9 mouse cellular contexts compared by ENCODE assay signal in genomic region chr2:33432877-33433276, GRCm38 (mm10). TPM values are rescaled to one million over a fixed set of nuclear protein-coding genes. Genes with fewer than 3 reads are reported as not detected.
A peak's percentile ranks its signal among the peaks of the same experiment; 100 is the strongest.
DNase-seq lines count a peak whose midpoint lies in the region; ATAC-seq and TF ChIP-seq lines count a peak whose summit lies in the region.
"Had no signal": no experiment of that assay in that cellular context is flagged by ENCODE, and none has a peak within 500 bp of the region (broad histone marks: within the 10 kb centered on the region; RNA-seq: fewer than 3 reads in every experiment).

No protein-coding gene starts in this region.

- WGBS in intestine, embryonic 14.5 days: 57% methylated on average over 5 of the region's 5 CpGs
- WGBS in intestine, embryonic 15.5 days: 55% methylated on average over 5 of the region's 5 CpGs
- 59% methylated on average over 5 of the region's 5 CpGs for WGBS in limb, embryonic 10.5 days

- ATAC-seq in intestine, embryonic 14.5 days (replicated peaks; ENCODE audit: low FRiP score, low TSS enrichment, low read depth): no peak
- no peak for ATAC-seq in intestine, embryonic 15.5 days

- no peak overlapping the region for H3K4me2 ChIP-seq in intestine, embryonic 14.5 days (ENCODE audit: low read length)
- no peak overlapping the region for H3K4me2 ChIP-seq in intestine, embryonic 15.5 days (replicated peaks)

- peak; percentile 64 for DNase-seq in intestine, embryonic 14.5 days (ENCODE audit: low spot score)
- peak; percentile 93 for DNase-seq in R1 (ENCODE audit: low read depth, low spot score)
- peak; percentile 80 for DNase-seq in embryo, embryonic 10.5 days (ENCODE audit: low spot score)
- peak; percentile 51 for DNase-seq in limb, embryonic 10.5 days (ENCODE audit: low spot score)
- DNase-seq in skeletal muscle tissue, adult 2 months (ENCODE audit: low read depth, low spot score): peak; percentile 46
- no peak for DNase-seq in neural tube, embryonic 10.5 days (ENCODE audit: extremely low spot score, low spot score)

- no peak overlapping the region for H3ac ChIP-seq in C2C12 (ENCODE audit: control insufficient read depth, insufficient read length, low read depth)

- H3K4me1 ChIP-seq in intestine, embryonic 14.5 days (replicated peaks; ENCODE audit: control insufficient read depth, insufficient read depth, low read length): peaks cover 27% of the 10 kb centered on the region
- H3K4me1 ChIP-seq in intestine, embryonic 15.5 days (replicated peaks): peaks cover 23% of the 10 kb centered on the region
- peaks cover 42% of the 10 kb centered on the region for H3K4me1 ChIP-seq in limb, embryonic 10.5 days

- H3K9ac ChIP-seq in intestine, embryonic 14.5 days (ENCODE audit: low read length): no peak overlapping the region
- no peak overlapping the region for H3K9ac ChIP-seq in intestine, embryonic 15.5 days

- no peak overlapping the region for H3K4me3 ChIP-seq in intestine, embryonic 14.5 days (ENCODE audit: low read depth, low read length)
- H3K4me3 ChIP-seq in intestine, embryonic 15.5 days (replicated peaks): no peak overlapping the region
- no peak overlapping the region for H3K4me3 ChIP-seq in C2C12 (ENCODE audit: insufficient read depth, poor library complexity, severe bottlenecking)
- no peak overlapping the region for H3K4me3 ChIP-seq in limb, embryonic 10.5 days
- H3K4me3 ChIP-seq: megakaryocyte, embryonic 14.5 days had no signal

- H3K36me3 ChIP-seq in intestine, embryonic 14.5 days (ENCODE audit: control insufficient read depth, insufficient read depth, low read length): no peaks in the 10 kb centered on the region
- no peaks in the 10 kb centered on the region for H3K36me3 ChIP-seq in intestine, embryonic 15.5 days
- H3K36me3 ChIP-seq in C2C12 (ENCODE audit: control insufficient read depth, insufficient read depth): no peaks in the 10 kb centered on the region
- H3K36me3 ChIP-seq in limb, embryonic 10.5 days: peaks cover 6% of the 10 kb centered on the region; the same call in 1 of the 2 replicates

- peaks cover 5% of the 10 kb centered on the region for H3K79me3 ChIP-seq in C2C12 (ENCODE audit: low read depth)

- peak; percentile 46 for TF ChIP-seq CTCF in C2C12 (IDR thresholded peaks at IDR 0.05; ENCODE audit: control insufficient read depth, insufficient read depth, insufficient read length)

- H3K27me3 ChIP-seq in intestine, embryonic 14.5 days (replicated peaks; ENCODE audit: control insufficient read depth, insufficient read depth, low read length): no peaks in the 10 kb centered on the region
- no peaks in the 10 kb centered on the region for H3K27me3 ChIP-seq in intestine, embryonic 15.5 days (replicated peaks)
- H3K27me3 ChIP-seq in C2C12 (ENCODE audit: control insufficient read depth, insufficient read depth, insufficient read length): no peaks in the 10 kb centered on the region
- no peaks in the 10 kb centered on the region for H3K27me3 ChIP-seq in limb, embryonic 10.5 days (ENCODE audit: low read depth, poor library complexity, severe bottlenecking)

- H3K27ac ChIP-seq in intestine, embryonic 14.5 days (ENCODE audit: low read depth): no peak overlapping the region
- no peak overlapping the region for H3K27ac ChIP-seq in intestine, embryonic 15.5 days
- no peak overlapping the region for H3K27ac ChIP-seq in limb, embryonic 10.5 days

- H3K9me3 ChIP-seq in intestine, embryonic 14.5 days (ENCODE audit: control insufficient read depth, low read length): no peaks in the 10 kb centered on the region
- H3K9me3 ChIP-seq in intestine, embryonic 15.5 days: no peaks in the 10 kb centered on the region
- H3K9me3 ChIP-seq in limb, embryonic 10.5 days (replicated peaks): no peaks in the 10 kb centered on the region
- H3K9me3 ChIP-seq: megakaryocyte, embryonic 14.5 days had no signal

- H3K79me2 ChIP-seq in C2C12 (ENCODE audit: control insufficient read depth, insufficient read depth): peaks cover 23% of the 10 kb centered on the region

TF ChIP-seq in C2C12, 6 proteins besides CTCF, POLR2A, EP300 and RAD21:
- TF ChIP-seq MYOG (IDR thresholded peaks at IDR 0.05; ENCODE audit: control insufficient read depth, extremely low read depth, insufficient read length) (no peak), CEBPB (IDR thresholded peaks at IDR 0.05; ENCODE audit: low read depth) (no peak), FOSL1 (IDR thresholded peaks at IDR 0.05; ENCODE audit: insufficient read depth, low read length, poor library complexity, severe bottlenecking) (no peak), USF1 (IDR thresholded peaks at IDR 0.05; ENCODE audit: low read depth) (no peak), MYOD1 (IDR thresholded peaks at IDR 0.05; ENCODE audit: control insufficient read depth, insufficient read length, low read depth) (peak; percentile 72), MAX (IDR thresholded peaks at IDR 0.05) (no peak)

RNA-seq across cellular contexts. Expression of gene Zbtb34, which starts 1.8 kb away (rescaled TPM):
- polyA plus RNA-seq in intestine, embryonic 14.5 days (2014; fragmentation: Nextera tagmentation; extraction: Ambion mirVana): 6.0 and 7.1 TPM in 2 replicates
- polyA plus RNA-seq in intestine, embryonic 15.5 days (2015; fragmentation: Nextera tagmentation; extraction: Ambion mirVana): 4.5 and 4.8 TPM in 2 replicates
- polyA plus RNA-seq in C2C12 (2012; fragmentation: generic; extraction: Trizol): 1.6 TPM
- polyA plus RNA-seq in limb, embryonic 10.5 days (2016; fragmentation: Nextera tagmentation; extraction: Ambion mirVana): 7.1 and 8.6 TPM in 2 replicates

RNA-seq across cellular contexts. Expression of gene Zbtb43, which starts 35.5 kb away (rescaled TPM):
- polyA plus RNA-seq in intestine, embryonic 14.5 days (2014; fragmentation: Nextera tagmentation; extraction: Ambion mirVana): 18.9 and 19.0 TPM in 2 replicates
- 13.0 and 15.3 TPM in 2 replicates for polyA plus RNA-seq in intestine, embryonic 15.5 days (2015; fragmentation: Nextera tagmentation; extraction: Ambion mirVana)
- polyA plus RNA-seq in C2C12 (2012; fragmentation: generic; extraction: Trizol): 4.8 TPM
- polyA plus RNA-seq in limb, embryonic 10.5 days (2016; fragmentation: Nextera tagmentation; extraction: Ambion mirVana): 19.3 and 19.9 TPM in 2 replicates
